Mouse (Mus musculus) lung, postnatal 25 days (tissue): Measurements from ENCODE around the gene Gna13.

Source experiments
- DNase-seq: peaks from one replicate; pipeline ENCODE4 v3.0.0; 2022; ENCODE audit warnings: low spot score

The Gna13 gene

DNA sequence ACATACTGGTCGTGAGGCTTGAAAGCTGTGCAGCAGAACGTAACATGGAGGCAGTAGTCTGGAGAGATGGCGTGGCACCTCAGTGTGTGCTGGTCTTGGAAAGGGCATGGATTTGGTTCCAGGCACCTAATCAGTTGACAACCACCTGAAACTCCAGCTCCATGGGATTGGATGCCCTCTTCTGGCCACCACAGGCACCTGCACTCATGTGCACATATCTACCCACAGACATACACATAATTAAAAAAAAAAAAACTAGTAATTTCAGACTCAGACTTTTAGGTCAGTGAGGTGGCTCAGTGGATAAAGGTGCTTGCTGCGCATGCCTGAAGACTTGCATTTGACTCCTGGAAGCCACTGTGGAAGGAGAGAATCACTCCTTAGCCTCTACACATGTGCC, 59.6 kb downstream of the Gna13 start:
- no peak for DNase-seq

DNA sequence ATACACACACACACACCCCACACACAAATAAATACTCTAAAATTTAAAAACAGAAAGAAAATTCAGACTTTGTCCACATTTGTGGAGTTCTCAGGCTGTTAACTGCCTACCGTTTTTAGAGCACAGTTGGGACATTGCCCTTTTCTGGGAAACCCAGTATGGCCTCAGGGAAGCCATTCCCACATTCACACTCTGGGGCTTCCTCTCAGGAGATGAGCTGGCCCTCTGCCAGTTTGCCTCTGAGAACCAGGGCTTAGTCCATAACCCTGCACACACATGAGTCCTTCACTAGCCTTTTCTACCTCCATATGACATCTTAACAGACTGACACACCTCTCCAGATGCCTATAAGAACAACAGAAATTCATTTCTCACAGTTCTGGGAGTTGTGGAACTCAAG, 60.7 kb downstream of the Gna13 start:
- no peak for DNase-seq

DNA sequence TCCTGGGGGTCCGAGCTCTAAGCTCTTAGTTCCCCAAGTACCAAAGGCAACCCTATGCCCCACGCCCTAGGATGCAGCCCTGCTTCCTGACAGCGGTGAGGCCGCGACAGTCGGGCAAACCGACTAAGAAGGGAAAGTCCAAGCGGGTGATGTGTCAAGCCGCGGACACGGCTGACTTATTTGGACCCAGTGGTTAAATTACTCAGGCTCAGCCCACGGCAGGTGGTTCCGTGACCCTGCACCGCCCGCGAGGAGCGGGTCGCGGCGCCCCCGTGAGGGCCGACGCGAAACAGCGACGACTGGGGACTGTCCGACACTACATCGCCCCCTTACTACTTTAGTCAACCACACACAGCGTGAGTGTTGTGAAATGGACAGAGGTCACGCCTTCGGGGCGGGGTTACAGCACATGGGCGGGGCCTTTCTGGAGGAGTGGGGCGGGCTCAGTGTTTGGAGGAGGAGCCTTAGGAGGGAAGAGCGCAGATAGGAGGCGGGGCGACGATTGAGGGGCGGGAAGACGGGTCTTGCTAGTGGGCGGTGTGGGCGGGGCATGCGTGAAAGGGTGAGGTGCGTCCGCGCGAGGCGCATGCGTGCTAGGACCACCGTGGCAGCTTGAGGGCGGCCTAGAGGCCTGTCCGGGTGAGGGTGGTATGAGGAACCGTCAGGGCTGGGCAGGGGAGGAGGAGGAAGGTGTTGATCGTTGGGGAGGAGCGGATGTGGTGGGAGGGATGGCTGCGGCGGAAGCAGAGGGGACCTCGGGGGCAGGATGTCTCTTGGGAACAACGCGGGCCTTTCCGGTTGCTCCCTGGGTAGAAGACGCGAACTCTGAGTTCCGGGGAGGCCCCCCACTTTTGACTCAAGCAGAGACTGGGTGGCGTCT, 63.0 kb downstream of the Gna13 start, which contains the start of gene Amz2:
TSS of gene Amz2 (plus strand) at position 555 of the 880 bp plus-strand sequence.
- peak; percentile 99 for DNase-seq

DNA sequence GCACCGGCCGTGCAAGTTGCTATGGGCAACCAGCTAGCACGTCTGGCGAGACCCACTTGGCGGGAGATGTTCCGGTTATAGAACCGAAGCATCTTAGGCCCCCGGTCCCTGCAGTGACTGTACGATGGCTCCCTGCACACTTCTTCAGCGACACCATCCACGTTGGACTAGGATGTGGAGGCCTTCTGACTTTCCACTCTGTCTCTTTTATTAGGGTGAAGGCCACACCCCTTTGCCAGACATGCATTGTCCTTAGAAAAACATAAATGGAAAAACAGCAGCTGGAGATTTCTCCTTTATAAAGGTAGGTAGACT, 63.6 kb downstream of the Gna13 start:
- no peak for DNase-seq

DNA sequence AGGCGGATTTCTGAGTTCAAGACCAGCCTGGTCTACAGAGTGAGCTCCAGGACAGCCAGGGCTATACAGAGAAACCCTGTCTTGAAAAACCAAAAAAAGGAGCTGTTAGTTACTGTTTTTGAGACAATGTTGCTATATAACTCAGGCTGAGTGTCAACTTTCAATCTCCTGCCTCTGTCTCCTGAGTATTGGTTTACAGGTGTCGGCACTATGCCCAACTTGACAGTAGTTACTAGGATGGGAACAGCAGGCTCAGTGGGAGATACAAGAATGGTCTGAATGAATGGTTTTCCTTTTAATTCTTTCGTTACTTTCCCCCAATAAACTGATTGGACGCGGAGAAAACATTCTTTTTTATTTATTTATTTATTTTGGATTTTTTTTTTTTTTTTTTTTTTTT, 64.7 kb downstream of the Gna13 start:
- no peak for DNase-seq

DNA sequence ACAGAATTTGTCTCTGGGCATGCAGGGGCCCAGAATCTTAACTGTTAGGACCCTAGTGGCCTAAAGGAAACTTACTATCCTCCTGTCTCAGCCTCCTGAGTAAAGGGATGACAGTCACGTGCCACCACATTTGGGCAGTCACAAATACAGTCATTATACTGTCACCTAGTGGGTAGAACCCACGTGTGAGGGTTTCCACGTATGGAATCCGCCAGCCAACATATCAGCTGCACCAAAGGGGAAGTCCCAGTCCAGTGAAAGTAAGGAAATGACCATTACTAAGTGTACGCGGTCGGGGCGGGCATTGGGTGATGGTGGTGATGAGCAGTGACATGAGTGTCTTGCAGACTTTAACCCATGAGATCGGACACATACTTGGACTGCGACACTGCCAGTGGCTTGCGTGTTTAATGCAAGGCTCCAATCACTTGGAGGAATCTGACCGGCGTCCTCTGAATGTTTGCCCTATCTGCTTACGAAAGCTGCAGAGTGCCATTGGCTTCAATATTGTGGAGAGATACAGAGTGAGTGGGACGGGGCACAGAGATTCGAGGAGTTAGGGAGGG, 71.7 kb downstream of the Gna13 start:
- no peak for DNase-seq

DNA sequence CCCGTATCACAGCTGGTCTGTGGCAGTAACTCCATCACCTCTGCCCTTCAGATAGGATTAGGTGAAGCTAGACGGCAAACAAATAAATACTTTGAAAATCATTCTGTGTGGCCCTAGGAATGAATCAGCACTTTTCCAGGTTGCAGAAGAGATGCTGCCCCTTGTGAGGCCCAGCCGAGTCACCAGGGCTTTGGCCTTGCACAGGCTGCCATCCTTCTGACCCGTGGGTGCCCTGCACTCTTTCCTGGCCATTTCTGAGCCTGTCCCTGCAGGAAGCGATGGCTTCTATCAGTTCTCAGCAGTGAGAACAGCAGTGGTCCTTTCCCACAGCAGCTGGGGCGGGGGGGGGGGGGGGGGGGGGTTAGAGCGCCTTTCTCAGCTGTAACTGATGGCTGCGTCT, 74.3 kb downstream of the Gna13 start:
- DNase-seq: no peak

DNA sequence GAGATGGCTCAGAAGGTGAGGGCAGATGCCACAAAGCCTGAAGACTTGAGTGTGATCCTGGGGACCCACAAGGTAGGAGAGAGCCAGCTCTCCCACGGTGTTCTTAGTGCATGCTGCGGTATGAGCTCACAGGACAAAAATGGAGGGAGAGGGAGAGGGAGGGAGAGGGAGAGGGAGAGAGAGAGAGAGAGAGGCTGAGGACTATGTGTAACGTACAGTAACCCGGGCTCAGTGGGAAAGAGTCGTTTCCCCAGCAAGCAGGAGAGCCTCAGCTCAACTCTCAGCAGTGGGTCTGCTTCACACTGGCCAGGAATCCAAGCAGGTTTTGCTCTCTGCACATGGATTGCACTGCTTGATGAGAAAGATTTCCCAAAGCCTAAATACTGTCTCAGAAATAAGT, 76.6 kb downstream of the Gna13 start:
- no peak for DNase-seq

DNA sequence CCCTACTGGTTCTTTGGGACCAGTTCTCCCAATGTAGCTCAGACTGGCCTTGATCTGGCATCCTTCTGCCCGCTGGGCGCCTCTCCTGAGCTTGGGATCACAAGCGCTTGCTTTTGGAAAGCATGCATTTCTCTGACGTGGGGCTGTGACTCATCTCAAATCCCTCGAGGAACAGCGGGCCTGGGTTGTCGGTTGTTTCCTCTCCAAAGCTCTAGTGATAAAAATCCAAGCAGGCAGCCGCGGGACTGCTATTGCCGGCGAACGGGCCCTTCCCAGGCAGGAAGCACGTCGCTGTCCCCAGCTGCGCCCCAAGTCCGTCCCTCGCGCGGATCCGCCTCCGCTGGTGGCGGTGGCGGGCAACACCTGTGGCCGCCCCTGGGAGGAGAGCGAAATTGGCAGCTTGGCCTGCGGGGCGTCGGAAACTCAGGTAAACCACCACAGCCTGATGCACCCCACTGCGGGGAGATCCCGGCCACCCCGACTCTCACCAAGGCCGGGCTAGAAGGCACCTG, 77.3 kb downstream of the Gna13 start:
- peak; percentile 77 for DNase-seq

DNA sequence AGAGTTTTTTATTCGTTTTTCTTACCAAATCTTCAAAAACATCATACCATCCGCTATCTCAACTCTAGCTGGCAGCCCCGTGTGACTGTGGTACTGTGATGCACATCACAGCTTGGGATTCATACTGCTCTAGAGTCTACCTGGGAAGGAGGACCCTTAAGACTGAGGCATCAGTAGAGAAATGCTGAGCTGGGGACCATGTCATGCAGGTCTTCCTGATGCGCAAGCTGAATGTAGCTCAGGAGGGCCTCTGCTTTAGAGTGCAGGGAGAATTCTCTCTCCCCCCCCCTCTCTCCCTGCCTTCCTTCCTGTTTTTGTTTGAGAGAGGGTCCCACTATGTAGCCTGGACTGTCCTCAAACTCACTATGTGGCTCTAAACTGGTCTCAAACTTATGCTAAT, 78.0 kb downstream of the Gna13 start:
- DNase-seq: no peak

DNA sequence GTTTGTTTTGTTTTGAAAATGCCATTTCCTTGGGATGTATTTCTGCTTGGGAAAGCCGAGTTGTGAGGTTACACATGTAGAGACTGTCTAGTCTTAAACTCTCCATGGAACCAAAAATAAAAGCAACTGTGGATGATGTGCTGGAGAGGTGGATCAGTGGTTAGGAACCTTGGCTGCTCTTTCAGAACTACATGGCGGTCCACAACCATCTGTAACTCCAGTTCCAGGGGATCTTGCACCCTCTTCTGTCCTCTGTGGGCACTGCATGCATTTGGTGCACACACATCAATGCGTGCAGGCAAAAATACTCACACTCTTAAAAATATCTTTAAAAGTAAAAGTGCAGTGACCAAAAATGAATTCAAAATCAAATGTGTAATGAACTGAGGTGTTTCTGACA, 78.5 kb downstream of the Gna13 start:
- peak; percentile 36 for DNase-seq

DNA sequence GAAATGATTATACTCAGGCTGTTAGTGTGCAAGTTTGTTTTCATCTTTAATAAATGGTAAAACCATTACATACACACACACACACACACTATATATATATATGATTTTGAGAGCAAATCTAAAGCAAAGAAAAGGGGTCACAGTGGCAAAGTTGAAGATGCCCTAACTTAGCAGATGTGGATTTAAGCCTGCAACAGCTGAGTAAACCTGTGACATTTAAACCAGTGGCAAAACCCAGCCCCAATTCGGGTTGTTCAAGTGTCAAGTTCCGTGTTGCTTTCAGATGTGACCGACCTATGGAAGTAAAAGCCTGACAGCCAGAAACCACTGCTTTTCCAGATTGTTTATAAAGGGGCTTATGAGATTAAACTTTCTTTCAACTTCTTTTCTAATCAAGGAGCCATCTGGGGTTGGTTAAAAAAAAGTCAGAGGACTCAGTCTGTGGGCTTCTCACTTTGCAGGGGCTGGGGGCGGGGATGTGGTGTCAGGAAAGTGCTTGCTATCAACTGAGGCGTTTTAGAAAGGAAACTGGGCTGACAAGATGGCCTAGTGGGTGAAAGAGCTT, 79.6 kb downstream of the Gna13 start:
- no peak for DNase-seq

DNA sequence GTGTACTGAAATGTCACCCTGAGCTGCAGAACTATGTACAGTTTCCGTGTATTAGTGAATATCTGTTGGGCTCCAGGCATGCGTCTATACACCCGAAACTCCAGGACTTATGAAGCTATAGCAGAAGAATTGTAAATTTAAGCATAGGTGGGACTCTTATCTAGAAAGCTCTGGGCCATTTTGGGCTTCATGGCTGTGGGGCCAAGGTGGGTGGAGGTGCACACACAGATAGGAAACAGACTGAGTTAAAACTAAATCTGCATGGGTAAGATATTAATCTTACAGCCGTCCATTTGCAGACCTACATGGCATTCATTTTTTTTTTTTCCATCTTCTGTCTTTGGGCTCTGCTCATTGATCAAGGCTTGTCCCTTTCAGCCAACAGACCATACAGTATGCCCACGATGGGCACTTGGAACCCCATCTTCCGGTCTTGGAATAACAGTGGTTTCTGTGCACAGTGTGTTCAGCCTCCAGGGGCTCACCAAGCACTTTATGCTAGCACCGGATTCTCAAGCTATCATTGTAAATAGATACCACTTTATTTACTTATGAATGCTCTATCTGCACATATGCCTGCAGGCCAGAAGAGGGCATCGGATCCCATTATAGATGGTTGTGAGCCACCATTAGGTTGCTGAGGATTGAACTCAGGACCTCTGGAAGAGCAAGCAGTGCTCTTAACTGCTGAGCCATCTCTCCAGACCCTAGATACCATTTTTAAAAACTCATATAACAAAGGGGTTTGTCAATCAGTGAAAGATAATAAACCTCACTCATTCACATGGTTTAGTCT, 81.0 kb downstream of the Gna13 start:
- DNase-seq: no peak

DNA sequence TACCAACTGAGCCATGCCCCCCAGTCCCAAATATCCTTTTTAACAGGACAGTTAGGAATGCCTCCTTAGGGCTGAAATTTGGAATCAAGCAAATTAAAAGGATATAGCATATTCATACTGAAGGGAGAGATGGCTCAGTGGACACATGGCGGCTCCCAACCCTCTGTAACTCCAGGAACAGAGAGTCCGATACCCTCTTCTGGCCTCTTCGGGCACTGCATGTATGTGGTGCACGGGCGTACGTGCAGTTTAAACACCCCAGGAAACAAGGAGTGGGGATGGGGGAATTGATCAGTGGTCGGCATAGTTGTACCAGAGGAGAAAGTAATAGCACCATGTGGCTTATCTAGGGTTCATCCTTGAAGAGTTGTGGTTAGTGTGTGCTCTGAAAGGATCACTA, 82.0 kb downstream of the Gna13 start:
- no peak for DNase-seq

DNA sequence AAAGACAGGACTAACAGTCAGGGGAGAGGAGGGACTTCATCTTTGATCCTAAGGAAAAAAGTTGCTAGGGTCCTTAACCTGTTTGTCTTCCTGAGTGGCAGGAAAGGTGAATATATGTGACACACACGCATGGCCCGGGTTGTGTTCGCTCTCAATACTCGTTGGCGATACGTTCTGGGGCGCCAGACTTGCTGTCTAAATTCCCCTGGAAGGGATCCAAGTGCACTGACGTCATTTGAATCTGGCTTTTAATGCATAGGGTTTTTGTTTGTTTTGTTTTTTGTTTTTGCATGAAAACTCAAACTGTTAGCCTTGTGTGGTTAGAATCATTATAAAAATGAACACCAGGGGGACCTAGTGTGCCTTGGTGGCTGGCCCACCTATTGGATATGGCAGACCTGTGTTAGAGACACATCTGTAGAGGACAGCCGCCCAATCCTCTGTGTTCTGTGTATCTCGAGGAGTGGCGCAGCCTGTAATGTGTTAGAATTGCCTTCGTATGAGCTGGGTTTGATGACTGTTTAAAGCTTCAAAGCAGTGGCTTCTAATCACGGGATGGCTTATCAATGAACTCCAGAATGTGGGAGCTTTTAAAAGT, 82.9 kb downstream of the Gna13 start:
- DNase-seq: peak; percentile 73
